Mouse (Mus musculus): Measurements from ENCODE around the gene Gm13762. TPM values are rescaled to one million over a fixed set of nuclear protein-coding genes. Genes with fewer than 3 reads are reported as not detected.
"Not testable (repeated sequence)": the region's sequence is repeated elsewhere in the genome, so short reads cannot be mapped to it uniquely, and the experiment has no call there.

Gm13762 gene
- not detected in 2 replicates for polyA plus RNA-seq (2016; fragmentation: Nextera tagmentation; extraction: Ambion mirVana)

DNA sequence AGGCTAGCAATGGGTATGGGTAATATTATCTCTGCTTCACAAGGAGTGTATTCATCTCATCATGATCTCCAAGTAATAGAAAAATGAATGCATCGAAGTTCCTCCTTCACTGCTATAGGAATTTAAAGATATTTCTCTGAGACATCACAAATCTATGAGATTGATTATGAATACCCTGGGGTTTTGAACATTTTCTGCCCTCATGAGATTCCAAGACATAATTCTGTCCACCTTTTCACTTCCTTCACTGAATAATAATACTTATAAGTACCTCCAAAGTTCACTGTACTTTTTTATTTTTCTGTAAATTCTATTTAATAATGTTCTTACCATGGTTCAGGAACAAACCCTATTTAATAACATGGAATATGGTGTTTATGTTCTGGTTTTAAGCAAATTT is at the start of gene Gm13762:
Gm13762 (minus strand) TSS at position 101 of the 400 bp plus-strand sequence.
- no peaks in the 10 kb centered on the region for H3K9me3 ChIP-seq
- no peak for DNase-seq (ENCODE audit: extremely low spot score, low spot score)
- no peak within 1 kb of the TSS for H3K27ac ChIP-seq
- no peaks in the 10 kb centered on the region for H3K36me3 ChIP-seq (replicated peaks)
- no peaks in the 10 kb centered on the region for H3K27me3 ChIP-seq (ENCODE audit: poor library complexity, severe bottlenecking)
- 100% methylated on average over 1 of the region's 1 CpGs for WGBS
- no peak within 1 kb of the TSS for H3K4me3 ChIP-seq
- no peaks in the 10 kb centered on the region for H3K4me1 ChIP-seq

DNA sequence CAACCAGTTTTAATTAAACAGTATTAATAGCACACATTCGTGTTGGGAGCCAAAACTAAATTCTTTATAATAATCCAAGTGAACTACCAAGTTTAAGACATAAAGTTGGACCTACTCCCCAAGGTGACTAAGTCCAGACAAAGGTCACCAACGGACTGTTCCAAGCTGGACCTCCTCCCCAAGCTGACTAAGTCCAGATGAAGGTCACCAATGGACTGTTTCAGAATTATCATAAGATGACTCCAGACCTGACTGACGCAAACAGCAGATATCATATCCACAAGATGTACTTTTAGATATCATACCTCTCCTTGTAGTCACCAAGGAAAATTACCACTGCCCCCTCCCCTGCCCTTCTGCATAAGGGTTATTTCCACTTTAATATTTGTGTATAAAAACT is 41.4 kb upstream of the Gm13762 start:
- DNase-seq (ENCODE audit: extremely low spot score, low spot score); H3K36me3 ChIP-seq (replicated peaks); H3K27ac ChIP-seq; H3K27me3 ChIP-seq (ENCODE audit: poor library complexity, severe bottlenecking); H3K4me1 ChIP-seq; H3K9me3 ChIP-seq; H3K4me3 ChIP-seq: not testable (repeated sequence)
- 81% methylated on average over 3 of the region's 3 CpGs for WGBS

DNA sequence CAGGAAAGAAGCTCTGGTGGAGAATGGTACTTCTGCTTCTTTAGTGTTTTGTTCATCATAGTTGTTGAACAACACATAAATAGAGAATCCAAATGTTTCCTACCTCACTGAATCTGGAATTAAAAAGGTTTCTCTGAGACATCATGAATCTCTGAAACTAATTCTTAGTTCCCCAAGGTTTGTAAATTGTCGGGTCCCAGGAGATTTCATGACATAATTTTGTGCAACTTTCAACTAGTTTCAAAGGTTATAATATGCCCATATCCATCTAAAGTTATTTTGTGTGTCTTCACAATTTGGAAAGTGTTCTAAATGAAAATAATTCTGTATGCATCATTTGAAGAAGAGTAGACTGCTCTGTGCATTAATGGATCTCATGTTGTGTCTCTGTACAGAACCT is 38.2 kb upstream of the Gm13762 start, which contains the start of gene Olfr1216:
Olfr1216 (minus strand) TSS at position 101 of the 400 bp plus-strand sequence.
- Histone ChIP-seq H3K4me3 (no peak within 1 kb of the TSS), H3K9me3 (no peaks in the 10 kb centered on the region), H3K36me3 (replicated peaks) (no peaks in the 10 kb centered on the region), H3K27me3 (ENCODE audit: poor library complexity, severe bottlenecking) (no peaks in the 10 kb centered on the region), H3K4me1 (no peaks in the 10 kb centered on the region), H3K27ac (no peak within 1 kb of the TSS)
- WGBS: 85% methylated on average over 1 of the region's 1 CpGs
- no peak for DNase-seq (ENCODE audit: extremely low spot score, low spot score)

DNA sequence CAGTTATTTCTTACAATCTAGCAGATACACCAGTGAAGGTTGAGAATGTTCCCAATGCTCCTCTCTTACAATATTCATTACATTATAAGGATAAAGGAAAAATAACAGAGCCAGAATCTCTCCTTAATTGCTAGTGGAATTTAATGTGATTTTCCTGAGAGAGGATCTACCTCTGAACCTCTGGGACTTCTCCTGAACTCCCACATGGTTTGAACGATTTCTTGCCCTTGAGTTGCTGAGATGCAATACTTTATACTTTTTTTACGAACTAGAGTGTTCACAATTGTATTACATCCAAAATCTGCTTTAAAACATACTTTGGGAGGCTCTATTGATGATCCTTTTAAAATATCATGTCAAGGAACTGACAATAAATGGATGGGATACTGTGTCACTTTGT is 26.8 kb upstream of the Gm13762 start, which contains the start of gene Olfr1215:
Olfr1215 (minus strand) TSS at position 101 of the 400 bp plus-strand sequence.
- H3K27me3 ChIP-seq (ENCODE audit: poor library complexity, severe bottlenecking): no peaks in the 10 kb centered on the region
- H3K36me3 ChIP-seq (replicated peaks): no peaks in the 10 kb centered on the region
- 84% methylated on average over 2 of the region's 2 CpGs for WGBS
- H3K4me3 ChIP-seq: no peak within 1 kb of the TSS
- H3K4me1 ChIP-seq: no peaks in the 10 kb centered on the region
- no peak for DNase-seq (ENCODE audit: extremely low spot score, low spot score)
- no peaks in the 10 kb centered on the region for H3K9me3 ChIP-seq
- no peak within 1 kb of the TSS for H3K27ac ChIP-seq

DNA sequence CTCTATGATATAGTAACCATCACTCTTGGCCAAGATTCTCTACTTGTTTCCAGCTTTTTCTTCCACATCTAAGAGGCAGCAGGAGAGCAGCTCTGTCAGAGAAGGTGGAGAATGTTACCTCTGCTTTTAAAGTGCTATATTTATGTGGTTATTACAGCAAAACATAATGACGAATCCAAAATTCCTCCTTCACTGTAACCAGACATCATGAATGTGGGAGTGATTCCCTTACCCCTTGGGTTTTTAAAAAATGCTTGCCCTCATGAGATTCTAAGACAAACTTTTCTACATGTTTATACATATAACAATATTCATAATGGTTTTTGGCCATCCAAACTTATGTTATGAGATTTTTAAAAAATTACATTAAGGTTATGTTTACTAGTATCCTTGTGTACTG is 12.5 kb upstream of the Gm13762 start, which contains the start of gene Olfr1214:
Olfr1214 (minus strand) TSS at position 101 of the 400 bp plus-strand sequence.
- DNase-seq (ENCODE audit: extremely low spot score, low spot score): no peak
- H3K27me3 ChIP-seq (ENCODE audit: poor library complexity, severe bottlenecking): no peaks in the 10 kb centered on the region
- no peaks in the 10 kb centered on the region for H3K9me3 ChIP-seq
- WGBS: 82% methylated on average over 1 of the region's 1 CpGs
- no peak within 1 kb of the TSS for H3K4me3 ChIP-seq
- H3K4me1 ChIP-seq: no peaks in the 10 kb centered on the region
- no peaks in the 10 kb centered on the region for H3K36me3 ChIP-seq (replicated peaks)
- no peak within 1 kb of the TSS for H3K27ac ChIP-seq

DNA sequence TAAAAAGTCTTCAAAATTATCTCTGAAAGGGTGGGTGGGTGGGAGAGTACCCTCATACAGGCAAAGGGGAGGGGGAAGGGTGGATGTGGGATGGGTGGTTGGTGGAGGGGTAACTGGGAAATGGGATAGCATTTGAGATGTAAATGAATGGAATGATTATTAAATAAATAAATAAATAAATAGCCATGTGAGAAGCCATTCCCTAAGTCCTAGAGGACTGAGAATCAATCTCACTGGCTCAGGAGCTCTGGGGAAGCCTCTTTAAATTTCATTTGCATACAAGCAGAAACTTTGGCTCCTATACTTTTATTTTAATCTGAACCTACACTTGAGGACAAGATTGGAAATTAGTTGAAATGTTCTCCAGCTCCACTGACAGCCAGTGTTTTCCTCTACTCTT is 26.4 kb downstream of the Gm13762 start, which contains the start of gene Olfr1212:
Olfr1212 (plus strand) TSS at position 301 of the 400 bp plus-strand sequence.
- H3K4me3 ChIP-seq: no peak within 1 kb of the TSS
- H3K27me3 ChIP-seq (ENCODE audit: poor library complexity, severe bottlenecking): no peaks in the 10 kb centered on the region
- no peaks in the 10 kb centered on the region for H3K4me1 ChIP-seq
- H3K27ac ChIP-seq: no peak within 1 kb of the TSS
- no peaks in the 10 kb centered on the region for H3K36me3 ChIP-seq (replicated peaks)
- no peaks in the 10 kb centered on the region for H3K9me3 ChIP-seq
- no peak for DNase-seq (ENCODE audit: extremely low spot score, low spot score)

DNA sequence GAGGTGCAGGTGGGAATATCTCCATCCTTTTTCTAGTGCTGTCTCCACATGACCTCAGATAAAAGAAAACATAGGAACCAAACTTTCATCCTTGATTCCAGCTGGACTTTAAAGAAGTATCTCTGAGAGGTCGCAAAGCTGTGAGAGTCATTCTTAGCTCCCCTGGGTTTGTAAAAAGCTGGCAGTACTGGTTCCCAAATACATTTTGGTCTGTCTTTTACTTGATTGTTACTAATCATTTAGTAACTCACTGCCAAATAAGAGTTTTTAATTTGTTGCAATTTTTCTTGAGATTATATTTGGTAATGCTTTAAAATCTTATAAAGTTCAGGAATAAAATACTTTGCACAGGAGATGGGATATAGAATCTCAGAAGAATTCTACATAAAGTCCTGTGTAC is 42.1 kb downstream of the Gm13762 start, which contains the start of gene Olfr1211:
Olfr1211 (minus strand) TSS at position 101 of the 400 bp plus-strand sequence.
- WGBS: 86% methylated on average over 1 of the region's 1 CpGs
- no peaks in the 10 kb centered on the region for H3K4me1 ChIP-seq
- no peak for DNase-seq (ENCODE audit: extremely low spot score, low spot score)
- no peaks in the 10 kb centered on the region for H3K36me3 ChIP-seq (replicated peaks)
- no peak within 1 kb of the TSS for H3K27ac ChIP-seq
- H3K27me3 ChIP-seq (ENCODE audit: poor library complexity, severe bottlenecking): no peaks in the 10 kb centered on the region
- H3K4me3 ChIP-seq: no peak within 1 kb of the TSS
- no peaks in the 10 kb centered on the region for H3K9me3 ChIP-seq

Other genes with a start within 250 kb of the Gm13762 start
- not detected in 2 replicates for gene Olfr1197, start 247.9 kb downstream of the Gm13762 start, polyA plus RNA-seq (2016; fragmentation: Nextera tagmentation; extraction: Ambion mirVana)
- not detected in 2 replicates for gene Olfr1198, start 228.9 kb downstream of the Gm13762 start, polyA plus RNA-seq (2016; fragmentation: Nextera tagmentation; extraction: Ambion mirVana)
- not detected in 2 replicates for gene Olfr1199, start 219.8 kb downstream of the Gm13762 start, polyA plus RNA-seq (2016; fragmentation: Nextera tagmentation; extraction: Ambion mirVana)
- gene Olfr1200, start 209.8 kb downstream of the Gm13762 start, polyA plus RNA-seq (2016; fragmentation: Nextera tagmentation; extraction: Ambion mirVana): not detected in 2 replicates
- not detected in 2 replicates for gene Olfr1201, start 187.2 kb downstream of the Gm13762 start, polyA plus RNA-seq (2016; fragmentation: Nextera tagmentation; extraction: Ambion mirVana)
- gene Olfr1202, start 165.8 kb downstream of the Gm13762 start, polyA plus RNA-seq (2016; fragmentation: Nextera tagmentation; extraction: Ambion mirVana): 0.04 TPM in 1 of 2 replicates, not detected in the other
- not detected in 2 replicates for gene Olfr1205, start 150.5 kb downstream of the Gm13762 start, polyA plus RNA-seq (2016; fragmentation: Nextera tagmentation; extraction: Ambion mirVana)
- not detected in 2 replicates for gene Olfr1204, start 131.0 kb downstream of the Gm13762 start, polyA plus RNA-seq (2016; fragmentation: Nextera tagmentation; extraction: Ambion mirVana)
- gene Olfr1206, start 117.0 kb downstream of the Gm13762 start, polyA plus RNA-seq (2016; fragmentation: Nextera tagmentation; extraction: Ambion mirVana): not detected in 2 replicates
- not detected in 2 replicates for gene Olfr1208, start 78.0 kb downstream of the Gm13762 start, polyA plus RNA-seq (2016; fragmentation: Nextera tagmentation; extraction: Ambion mirVana)
- not detected in 2 replicates for gene Olfr1209, start 65.1 kb downstream of the Gm13762 start, polyA plus RNA-seq (2016; fragmentation: Nextera tagmentation; extraction: Ambion mirVana)
- not detected in 2 replicates for gene Olfr1211, start 42.2 kb downstream of the Gm13762 start, polyA plus RNA-seq (2016; fragmentation: Nextera tagmentation; extraction: Ambion mirVana)
- not detected in 2 replicates for gene Olfr1212, start 26.3 kb downstream of the Gm13762 start, polyA plus RNA-seq (2016; fragmentation: Nextera tagmentation; extraction: Ambion mirVana)
- not detected in 2 replicates for gene Olfr1214, start 12.4 kb upstream of the Gm13762 start, polyA plus RNA-seq (2016; fragmentation: Nextera tagmentation; extraction: Ambion mirVana)
- gene Olfr1215, start 26.7 kb upstream of the Gm13762 start, polyA plus RNA-seq (2016; fragmentation: Nextera tagmentation; extraction: Ambion mirVana): not detected in 2 replicates
- gene Olfr1216, start 38.1 kb upstream of the Gm13762 start, polyA plus RNA-seq (2016; fragmentation: Nextera tagmentation; extraction: Ambion mirVana): not detected in 2 replicates
- not detected in 2 replicates for gene Olfr1217, start 51.8 kb upstream of the Gm13762 start, polyA plus RNA-seq (2016; fragmentation: Nextera tagmentation; extraction: Ambion mirVana)
- gene Olfr1218, start 80.9 kb upstream of the Gm13762 start, polyA plus RNA-seq (2016; fragmentation: Nextera tagmentation; extraction: Ambion mirVana): not detected in 2 replicates
- not detected in 2 replicates for gene Olfr1219, start 103.2 kb upstream of the Gm13762 start, polyA plus RNA-seq (2016; fragmentation: Nextera tagmentation; extraction: Ambion mirVana)
- gene Olfr1220, start 126.6 kb upstream of the Gm13762 start, polyA plus RNA-seq (2016; fragmentation: Nextera tagmentation; extraction: Ambion mirVana): not detected in 2 replicates
- not detected in 2 replicates for gene Olfr1221, start 137.0 kb upstream of the Gm13762 start, polyA plus RNA-seq (2016; fragmentation: Nextera tagmentation; extraction: Ambion mirVana)
- gene Olfr1222, start 152.8 kb upstream of the Gm13762 start, polyA plus RNA-seq (2016; fragmentation: Nextera tagmentation; extraction: Ambion mirVana): not detected in 2 replicates
- gene Olfr1223, start 171.3 kb upstream of the Gm13762 start, polyA plus RNA-seq (2016; fragmentation: Nextera tagmentation; extraction: Ambion mirVana): not detected in 2 replicates
- gene Olfr1224-ps1, start 183.8 kb upstream of the Gm13762 start, polyA plus RNA-seq (2016; fragmentation: Nextera tagmentation; extraction: Ambion mirVana): not detected in 2 replicates
- gene Olfr1225, start 194.4 kb upstream of the Gm13762 start, polyA plus RNA-seq (2016; fragmentation: Nextera tagmentation; extraction: Ambion mirVana): not detected in 2 replicates
- not detected in 2 replicates for gene Olfr1226, start 219.8 kb upstream of the Gm13762 start, polyA plus RNA-seq (2016; fragmentation: Nextera tagmentation; extraction: Ambion mirVana)

Measured in forebrain, embryonic 10.5 days (tissue).